Mouse (Mus musculus) urinary bladder, postnatal 14 days (tissue): ENCODE data around the gene Map4k5.

Experiments used
- DNase-seq: peaks from one replicate; pipeline ENCODE4 v3.0.0; 2021; ENCODE audit warnings: low spot score

Gene Map4k5

DNA sequence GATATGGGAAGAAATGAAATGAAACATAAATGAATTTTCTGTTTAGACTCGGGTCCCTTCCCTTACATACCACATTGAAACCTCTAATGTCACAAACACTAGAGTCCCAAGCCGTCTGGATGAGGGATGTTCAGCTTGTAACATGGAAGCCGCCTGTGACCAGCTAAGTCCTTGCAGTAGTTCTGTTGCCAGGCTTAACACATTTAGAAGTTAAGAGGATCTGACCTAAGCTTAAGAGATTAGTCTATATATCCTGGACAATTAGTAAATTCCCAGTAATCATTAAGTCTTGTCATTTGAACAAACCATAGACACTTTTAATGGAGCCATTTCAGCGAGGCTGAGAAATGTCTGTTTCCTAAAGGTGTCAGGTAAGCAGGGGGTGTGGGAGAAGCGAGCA, 137.0 kb downstream of the Map4k5 start:
- no peak for DNase-seq

DNA sequence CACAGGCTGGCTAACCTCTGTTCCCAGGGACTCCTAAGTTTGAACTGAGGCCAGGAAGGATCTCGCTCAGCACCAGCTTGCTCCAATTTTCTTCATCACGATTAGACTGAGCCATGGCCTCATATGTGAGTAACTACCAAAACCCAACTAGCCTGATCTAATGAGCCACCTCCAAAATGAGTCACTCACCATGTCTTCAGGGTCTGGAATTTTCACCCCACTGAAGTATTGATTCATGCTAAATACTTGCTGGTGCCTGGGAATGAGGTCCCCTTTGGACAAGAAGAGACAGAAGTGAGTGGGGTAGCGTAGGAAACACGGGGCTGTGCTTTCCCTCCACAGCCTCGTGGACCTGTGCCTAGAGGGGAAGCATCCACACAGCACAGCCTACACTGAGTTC, 139.1 kb downstream of the Map4k5 start:
- DNase-seq = no peak
